Comparison of ENCODE assay signal across 8 mouse cellular contexts in the genomic region with DNA sequence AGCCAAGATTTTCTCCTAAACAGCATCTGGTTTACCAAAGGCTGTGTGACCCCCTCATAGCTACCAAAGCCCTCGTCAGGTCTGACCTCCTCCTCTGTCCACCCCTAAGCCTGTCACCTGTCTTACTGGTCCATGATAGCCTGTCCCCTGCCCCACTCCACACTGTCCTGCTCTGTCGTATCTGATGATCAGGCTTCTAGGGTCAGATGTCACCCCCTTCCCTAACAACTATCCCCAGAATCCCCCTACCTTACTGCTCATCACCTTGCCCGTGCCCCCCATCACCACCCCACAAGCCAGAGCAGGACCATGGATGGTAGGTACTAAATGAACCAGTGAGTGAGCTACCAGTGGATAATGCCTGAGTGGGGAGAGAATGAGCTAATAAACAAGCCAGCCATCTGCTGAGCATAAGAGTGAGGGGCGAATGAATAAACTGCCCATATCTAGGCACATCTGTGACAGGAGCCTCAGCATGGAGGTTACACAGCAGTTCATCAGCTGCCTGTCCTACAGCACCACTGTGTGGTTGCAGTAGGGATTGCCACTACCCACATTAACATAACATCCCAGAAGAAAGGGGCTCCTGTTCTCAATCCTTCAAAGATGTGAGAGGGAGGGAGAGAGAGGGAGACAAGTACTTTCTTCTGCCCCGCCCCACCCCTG. TPM values are rescaled to one million over a fixed set of nuclear protein-coding genes. Genes with fewer than 3 reads are reported as not detected.
DNase-seq lines count a peak whose midpoint lies in the region; ATAC-seq and TF ChIP-seq lines count a peak whose summit lies in the region.

No protein-coding gene starts in this region.

- no peak for DNase-seq in heart, adult 11 months
- peak; percentile 54 for DNase-seq in brain, embryonic 18.5 days (ENCODE audit: low read depth, low spot score)
- DNase-seq in hindlimb bud, embryonic 11.5 days (ENCODE audit: extremely low spot score, low read depth, low spot score) = peak; percentile 70
- peak; percentile 87 to 89 for DNase-seq in left cerebral cortex, postnatal 14 days (ENCODE audit: low spot score in 2 of 2)
- peak; percentile 97 for DNase-seq in midbrain, embryonic 11.5 days (ENCODE audit: low spot score, missing footprints)
- DNase-seq in spleen, adult 2 months (ENCODE audit: low read depth in 1 of 2, low spot score in 2 of 2) = peak in 1 of 2 experiments; percentile 61

- intact Hi-C loops in left cerebral cortex, postnatal 14 days (cut with DNase I) = loop anchor here (1.0 to 10.0 kb wide), 2 partner anchors 401 to 560 kb away; no protein-coding TSS in a partner anchor

- peaks cover 18% of the 10 kb centered on the region for H3K27me3 ChIP-seq in heart, embryonic 12.5 days (replicated peaks)
- H3K27me3 ChIP-seq in forebrain, embryonic 12.5 days = peaks cover 29% of the 10 kb centered on the region
- no peaks in the 10 kb centered on the region for H3K27me3 ChIP-seq in midbrain, embryonic 11.5 days (ENCODE audit: control insufficient read depth, insufficient read depth, low read length)
- H3K27me3 ChIP-seq in spleen, adult 2 months (ENCODE audit: control insufficient read depth, insufficient read depth, low read length) = no peaks in the 10 kb centered on the region

- TF ChIP-seq POLR2A in spleen, adult 2 months (IDR thresholded peaks at IDR 0.05; ENCODE audit: low read depth, low read length) = no peak

- no peak overlapping the region for H3K9ac ChIP-seq in heart, embryonic 12.5 days
- H3K9ac ChIP-seq in forebrain, embryonic 12.5 days = no peak overlapping the region
- no peak overlapping the region for H3K9ac ChIP-seq in midbrain, embryonic 11.5 days (ENCODE audit: low read length)

- no peak overlapping the region for H3K27ac ChIP-seq in heart, embryonic 12.5 days (ENCODE audit: poor library complexity, severe bottlenecking)
- H3K27ac ChIP-seq in forebrain, embryonic 12.5 days = no peak overlapping the region
- no peak overlapping the region for H3K27ac ChIP-seq in midbrain, embryonic 11.5 days (ENCODE audit: low read depth, low read length)
- H3K27ac ChIP-seq in spleen, adult 2 months (ENCODE audit: insufficient read depth, low read length) = no peak overlapping the region

- WGBS in heart, embryonic 12.5 days = 33% methylated on average over 5 of the region's 5 CpGs
- 32% methylated on average over 5 of the region's 5 CpGs for WGBS in forebrain, embryonic 12.5 days
- WGBS in midbrain, embryonic 11.5 days = 35% methylated on average over 5 of the region's 5 CpGs
- 47% methylated on average over 5 of the region's 5 CpGs for WGBS in spleen, adult 2 months

- no peaks in the 10 kb centered on the region for H3K9me3 ChIP-seq in heart, embryonic 12.5 days (replicated peaks)
- no peaks in the 10 kb centered on the region for H3K9me3 ChIP-seq in forebrain, embryonic 12.5 days
- H3K9me3 ChIP-seq in midbrain, embryonic 11.5 days (ENCODE audit: control insufficient read depth, low read length) = no peaks in the 10 kb centered on the region

- no peak overlapping the region for H3K4me3 ChIP-seq in heart, embryonic 12.5 days
- H3K4me3 ChIP-seq in forebrain, embryonic 12.5 days (replicated peaks) = no peak overlapping the region
- H3K4me3 ChIP-seq in midbrain, embryonic 11.5 days (ENCODE audit: low read depth, low read length) = no peak overlapping the region
- H3K4me3 ChIP-seq in spleen, adult 2 months (ENCODE audit: extremely low read depth, insufficient read depth, insufficient read length) = no peak overlapping the region

- H3K4me2 ChIP-seq in heart, embryonic 12.5 days = no peak overlapping the region
- H3K4me2 ChIP-seq in forebrain, embryonic 12.5 days = no peak overlapping the region
- no peak overlapping the region for H3K4me2 ChIP-seq in midbrain, embryonic 11.5 days

- peaks cover 3% of the 10 kb centered on the region for H3K36me3 ChIP-seq in heart, embryonic 12.5 days
- H3K36me3 ChIP-seq in forebrain, embryonic 12.5 days (replicated peaks) = no peaks in the 10 kb centered on the region
- H3K36me3 ChIP-seq in midbrain, embryonic 11.5 days (ENCODE audit: control insufficient read depth, insufficient read depth, low read length) = no peaks in the 10 kb centered on the region
- H3K36me3 ChIP-seq in spleen, adult 2 months (ENCODE audit: control insufficient read depth, insufficient read depth, low read length) = no peaks in the 10 kb centered on the region

- peak; percentile 82; the same call in 1 of the 2 replicates for TF ChIP-seq CTCF in spleen, adult 2 months (IDR thresholded peaks at IDR 0.05; ENCODE audit: extremely low read depth, insufficient read depth, insufficient read length, insufficient replicate concordance)

- ATAC-seq in heart, embryonic 12.5 days (ENCODE audit: insufficient number of reproducible peaks, low FRiP score) = peak; percentile 60
- ATAC-seq in forebrain, embryonic 12.5 days (ENCODE audit: low FRiP score) = peak; percentile 62
- peak; percentile 71 for ATAC-seq in midbrain, embryonic 11.5 days (ENCODE audit: low FRiP score)

- peaks cover 9% of the 10 kb centered on the region for H3K4me1 ChIP-seq in heart, embryonic 12.5 days (replicated peaks)
- H3K4me1 ChIP-seq in forebrain, embryonic 12.5 days = peaks cover 6% of the 10 kb centered on the region
- H3K4me1 ChIP-seq in midbrain, embryonic 11.5 days (ENCODE audit: control insufficient read depth, insufficient read depth, low read length) = no peaks in the 10 kb centered on the region
- no peaks in the 10 kb centered on the region for H3K4me1 ChIP-seq in spleen, adult 2 months (ENCODE audit: control insufficient read depth, insufficient read depth, insufficient read length)

RNA-seq across cellular contexts. Expression of a gene that starts 8.5 kb away (rescaled TPM):
- 67.8 and 70.4 TPM in 2 replicates for polyA plus RNA-seq in heart, embryonic 12.5 days (2016; fragmentation: Nextera tagmentation; extraction: Ambion mirVana)
- 100 TPM in 2 replicates for polyA plus RNA-seq in forebrain, embryonic 12.5 days (2016; fragmentation: Nextera tagmentation; extraction: Ambion mirVana)
- 10 to 100 TPM; 37.0 to 47.7 TPM for total RNA-seq in left cerebral cortex, postnatal 14 days (2021)
- polyA plus RNA-seq in midbrain, embryonic 11.5 days (2014; fragmentation: Nextera tagmentation; extraction: Ambion mirVana) = 85.4 and 91.8 TPM in 2 replicates
- polyA plus RNA-seq in spleen, adult 2 months (2012; rRNA removed) = 31.2 and 36.6 TPM in 2 replicates

RNA-seq across cellular contexts. Expression of a gene that starts 37.8 kb away (rescaled TPM):
- 15.6 and 16.4 TPM in 2 replicates for polyA plus RNA-seq in heart, embryonic 12.5 days (2016; fragmentation: Nextera tagmentation; extraction: Ambion mirVana)
- 11.2 and 12.0 TPM in 2 replicates for polyA plus RNA-seq in forebrain, embryonic 12.5 days (2016; fragmentation: Nextera tagmentation; extraction: Ambion mirVana)
- total RNA-seq in left cerebral cortex, postnatal 14 days (2021) = 100 to 1,000 TPM; 197 to 200 TPM
- 9.0 and 9.8 TPM in 2 replicates for polyA plus RNA-seq in midbrain, embryonic 11.5 days (2014; fragmentation: Nextera tagmentation; extraction: Ambion mirVana)
- 17.3 and 22.9 TPM in 2 replicates for polyA plus RNA-seq in spleen, adult 2 months (2012; rRNA removed)
